Mouse (Mus musculus) CH12.LX (cell line): ENCODE measurements around the gene Nek1. TPM values are rescaled to one million over a fixed set of nuclear protein-coding genes. Genes with fewer than 3 reads are reported as not detected.

Source experiments
- DNase-seq: peaks from one replicate; pipeline ENCODE4 v3.0.0-alpha.2; 2013; ENCODE audit errors: extremely low read depth
- H3K27ac ChIP-seq: 2 replicates; pipeline ENCODE4 v1.5.1; 2012; ENCODE audit warnings: low read depth, mild to moderate bottlenecking, control low read depth, moderate library complexity; ENCODE audit not compliant: insufficient read depth
- H3K27me3 ChIP-seq: replicated peaks from 2 replicates; pipeline ENCODE3; 2012; ENCODE audit warnings: inconsistent platforms
- H3K36me3 ChIP-seq, 2 experiments: replicated peaks in 1 of 2; 2 replicates each; pipeline versions ENCODE3 to v1.6.1; 2012; ENCODE audit warnings: inconsistent platforms in 1 of 2, low read length in 1 of 2, mild to moderate bottlenecking in 1 of 2, mixed read lengths in 1 of 2, moderate library complexity in 1 of 2; ENCODE audit not compliant: control insufficient read depth in 1 of 2, insufficient read depth in 1 of 2
- H3K4me1 ChIP-seq, 2 experiments: 2 replicates each; pipeline ENCODE4 v1.6.1; 2012; ENCODE audit warnings: inconsistent platforms in 1 of 2, moderate library complexity in 1 of 2; ENCODE audit not compliant: insufficient read depth in 2 of 2, control insufficient read depth in 1 of 2
- H3K4me2 ChIP-seq: 2 replicates; pipeline ENCODE4 v1.6.1; 2012; ENCODE audit warnings: low read depth, mild to moderate bottlenecking, control low read depth; ENCODE audit not compliant: poor library complexity, insufficient read depth, severe bottlenecking
- H3K4me3 ChIP-seq, 3 experiments: fragments of 150-350 bp in 1 of 3; sonication (generic) in 1 of 3; replicated peaks in 1 of 3; 2 replicates each; pipeline versions ENCODE3 to v1.5.1; 2011 to 2012; ENCODE audit warnings: low read depth in 2 of 3, low read length in 2 of 3, mild to moderate bottlenecking in 2 of 3, moderate library complexity in 2 of 3, control low read depth in 1 of 3, improper control_type of control experiment in 1 of 3, inconsistent platforms in 1 of 3, mixed read lengths in 1 of 3; ENCODE audit not compliant: poor library complexity in 1 of 3
- H3K79me2 ChIP-seq: replicated peaks from 2 replicates; pipeline ENCODE4 v1.6.1; 2012; ENCODE audit warnings: mild to moderate bottlenecking, moderate library complexity; ENCODE audit not compliant: control insufficient read depth, poor library complexity, insufficient read depth, severe bottlenecking; ENCODE audit errors: extremely low read depth
- H3K9ac ChIP-seq: 2 replicates; pipeline ENCODE4 v1.6.1; 2012; ENCODE audit warnings: low read depth, mild to moderate bottlenecking, control low read depth, moderate library complexity; ENCODE audit not compliant: insufficient read depth
- H3K9me3 ChIP-seq: replicated peaks from 2 replicates; pipeline ENCODE3; 2012; ENCODE audit warnings: low read length, inconsistent platforms, mixed read lengths
- BHLHE40 ChIP-seq: IDR thresholded peaks from 2 replicates; pipeline ENCODE4 v1.6.1; 2011; ENCODE audit warnings: mild to moderate bottlenecking, low read depth, low read length, improper control_type of control experiment
- CHD2 ChIP-seq: IDR thresholded peaks from 2 replicates; pipeline ENCODE4 v1.6.1; 2011; ENCODE audit warnings: low read length, improper control_type of control experiment
- CTCF ChIP-seq, 2 experiments: IDR thresholded peaks in 1 of 2; conservative IDR thresholded peaks in 1 of 2; 2 replicates each; pipeline ENCODE4 v1.5.1; 2011 to 2012; ENCODE audit warnings: low read depth in 2 of 2, low read length in 2 of 2, improper control_type of control experiment in 1 of 2, inconsistent platforms in 1 of 2, mild to moderate bottlenecking in 1 of 2, moderate library complexity in 1 of 2
- E2F4 ChIP-seq: IDR thresholded peaks from 2 replicates; pipeline ENCODE4 v1.6.1; 2011; ENCODE audit warnings: low read depth, low read length, improper control_type of control experiment; ENCODE audit not compliant: insufficient replicate concordance
- ELF1 ChIP-seq: IDR thresholded peaks from 2 replicates; pipeline ENCODE4 v1.6.1; 2014; ENCODE audit warnings: low read depth, mild to moderate bottlenecking, inconsistent platforms, low read length, improper control_type of control experiment
- EP300 ChIP-seq: IDR thresholded peaks from 2 replicates; pipeline ENCODE4 v1.6.1; 2011; ENCODE audit warnings: low read length, improper control_type of control experiment
- IRF4 ChIP-seq: IDR thresholded peaks from 2 replicates; pipeline ENCODE4 v1.6.1; 2014; ENCODE audit warnings: low read depth, mild to moderate bottlenecking, inconsistent platforms, low read length, improper control_type of control experiment
- KAT2A ChIP-seq: IDR thresholded peaks from 2 replicates; pipeline ENCODE4 v1.6.1; 2012; ENCODE audit warnings: low read length, improper control_type of control experiment, inconsistent platforms; ENCODE audit not compliant: insufficient replicate concordance
- MAX ChIP-seq: IDR thresholded peaks from 2 replicates; pipeline ENCODE4 v1.6.1; 2011; ENCODE audit warnings: low read length, improper control_type of control experiment
- MAZ ChIP-seq: IDR thresholded peaks from 2 replicates; pipeline ENCODE4 v1.6.1; 2012; ENCODE audit warnings: low read depth, mild to moderate bottlenecking, inconsistent platforms, low read length, improper control_type of control experiment, moderate library complexity
- MEF2A ChIP-seq: IDR thresholded peaks from 2 replicates; pipeline ENCODE4 v1.6.1; 2014; ENCODE audit warnings: low read depth, mild to moderate bottlenecking, inconsistent platforms, low read length, improper control_type of control experiment, borderline replicate concordance
- MYC ChIP-seq: IDR thresholded peaks from 2 replicates; pipeline ENCODE4 v1.6.1; 2011; ENCODE audit warnings: low read depth, mild to moderate bottlenecking, improper control_type of control experiment, low read length
- NELFE ChIP-seq: IDR thresholded peaks from 2 replicates; pipeline ENCODE4 v1.6.1; 2011; ENCODE audit warnings: low read depth, low read length, improper control_type of control experiment
- NRF1 ChIP-seq: IDR thresholded peaks from 2 replicates; pipeline ENCODE4 v1.6.1; 2014; ENCODE audit warnings: low read depth, mild to moderate bottlenecking, inconsistent platforms, low read length, improper control_type of control experiment, moderate library complexity
- PAX5 ChIP-seq: IDR thresholded peaks from 2 replicates; pipeline ENCODE4 v1.6.1; 2012; ENCODE audit warnings: low read length, inconsistent platforms, mixed read lengths
- POLR2A ChIP-seq: IDR thresholded peaks from 2 replicates; pipeline ENCODE4 v1.6.1; 2011; ENCODE audit warnings: low read depth, mild to moderate bottlenecking, improper control_type of control experiment, low read length
- POLR2AphosphoS2 ChIP-seq: IDR thresholded peaks from 2 replicates; pipeline ENCODE4 v1.6.1; 2011; ENCODE audit warnings: low read depth, low read length, improper control_type of control experiment
- RAD21 ChIP-seq: IDR thresholded peaks from 2 replicates; pipeline ENCODE4 v1.6.1; 2011; ENCODE audit warnings: low read depth, mild to moderate bottlenecking, low read length, improper control_type of control experiment, moderate library complexity
- TBP ChIP-seq: conservative IDR thresholded peaks from 2 replicates; pipeline ENCODE4 v1.6.1; 2011; ENCODE audit warnings: low read depth, low read length, improper control_type of control experiment
- UBTF ChIP-seq: IDR thresholded peaks from 2 replicates; pipeline ENCODE4 v1.6.1; 2012; ENCODE audit warnings: low read depth, mild to moderate bottlenecking, inconsistent platforms, low read length, improper control_type of control experiment, moderate library complexity
- USF1 ChIP-seq: IDR thresholded peaks from 2 replicates; pipeline ENCODE4 v1.6.1; 2014; ENCODE audit warnings: low read depth, mild to moderate bottlenecking, inconsistent platforms, low read length, improper control_type of control experiment
- ZC3H11A ChIP-seq: IDR thresholded peaks from 2 replicates; pipeline ENCODE4 v1.6.1; 2012; ENCODE audit warnings: low read depth, mild to moderate bottlenecking, inconsistent platforms, low read length, improper control_type of control experiment
- ZNF384 ChIP-seq: IDR thresholded peaks from 2 replicates; pipeline ENCODE4 v1.6.1; 2012; ENCODE audit warnings: low read depth, low read length, improper control_type of control experiment, inconsistent platforms
- dilution Hi-C: fragments of 300-500 bp; cut with MboI; formaldehyde crosslinking; loops from 2 replicates; pipeline ENCODE4 v1.14.3; 2020; ENCODE audit warnings: low sequenced_read_pairs; ENCODE audit not compliant: extremely low pct_unique_long_range_greater_than_20kb, extremely low pct_ligation_motif_present
- in situ Hi-C: fragments of 300-500 bp; cut with MboI; formaldehyde crosslinking; loops from 3 replicates; pipeline ENCODE4 v1.14.3; 2019; ENCODE audit warnings: low sequenced_read_pairs, low pct_ligation_motif_present, low pct_unique_long_range_greater_than_20kb, mixed read lengths
- polyA plus RNA-seq: library from polyadenylated mRNA; unstranded; fragments of >175 nt; gene quantifications from 2 replicates; pipeline ENCODE4 v1.2.1, GENCODE M21; 2012; ENCODE audit warnings: low read depth; ENCODE audit not compliant: insufficient read length
- total RNA-seq, 2 experiments: library from RNA; depleted of rRNA; stranded (reverse); fragments of 300-350 nt in 1 of 2; fragments of >200 nt in 1 of 2; gene quantifications; 2 replicates each; pipeline ENCODE4 v1.2.3; 2012 to 2014

Gene Nek1
- total and polyA plus RNA-seq, 3 experiments = 7.7 to 9.2 (median 9.1) TPM

DNA sequence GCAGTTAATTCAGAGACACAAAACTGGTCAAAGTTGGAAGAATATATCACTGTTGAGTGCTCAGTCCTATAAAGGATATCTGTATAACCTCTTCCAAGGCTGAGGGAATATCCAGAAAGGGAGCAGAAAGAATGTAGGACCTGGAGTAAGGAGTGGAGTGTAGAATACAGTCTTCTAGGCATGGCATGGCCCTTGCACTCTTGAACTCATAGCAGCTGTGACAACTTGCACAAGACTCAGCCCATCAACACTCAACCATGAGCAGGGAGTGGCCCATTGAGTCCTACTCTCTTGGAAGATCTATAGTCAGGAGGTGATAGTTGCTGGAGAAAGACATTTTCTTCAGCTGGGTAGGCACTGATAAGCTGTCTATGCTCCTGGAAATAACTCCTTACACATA is 149.8 kb downstream of the Nek1 start:
- no peaks in the 10 kb centered on the region for H3K9me3 ChIP-seq
- dilution Hi-C loops = no loop called here
- H3K9ac ChIP-seq = no peak overlapping the region
- no peak overlapping the region for H3K4me2 ChIP-seq
- no peak overlapping the region for H3K4me3 ChIP-seq
- TF ChIP-seq EP300 (no peak), USF1 (no peak)
- H3K4me1 ChIP-seq = no peaks in the 10 kb centered on the region
- no peak for DNase-seq
- no peaks in the 10 kb centered on the region for H3K27me3 ChIP-seq
- no peaks in the 10 kb centered on the region for H3K36me3 ChIP-seq
- H3K79me2 ChIP-seq = no peaks in the 10 kb centered on the region
- no peak overlapping the region for H3K27ac ChIP-seq
- in situ Hi-C loops = no loop called here

DNA sequence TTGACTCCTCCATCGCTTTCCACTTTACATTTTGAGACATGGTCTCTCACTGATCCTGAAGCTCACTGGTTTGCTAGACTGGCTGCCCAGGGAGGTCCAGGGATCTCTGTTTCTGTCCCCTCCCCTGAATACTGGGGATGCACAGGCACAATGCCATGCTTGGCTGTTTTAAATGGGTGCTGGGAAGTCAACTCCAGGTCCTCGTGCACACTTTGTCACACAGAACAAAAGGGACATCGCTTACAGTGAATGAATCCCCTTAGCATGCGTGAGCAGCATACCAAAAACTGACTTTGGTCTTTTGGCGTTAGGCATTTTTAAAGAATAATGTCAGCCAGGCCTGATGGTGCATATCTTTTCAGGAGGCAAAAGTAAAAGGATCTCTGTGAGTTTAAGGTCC is 155.7 kb downstream of the Nek1 start:
- Histone ChIP-seq H3K9ac (no peak overlapping the region), H3K9me3 (no peaks in the 10 kb centered on the region), H3K36me3 (no peaks in the 10 kb centered on the region), H3K79me2 (no peaks in the 10 kb centered on the region), H3K4me2 (no peak overlapping the region), H3K27ac (no peak overlapping the region), H3K4me3 (no peak overlapping the region), H3K4me1 (no peaks in the 10 kb centered on the region)
- DNase-seq = no peak
- dilution Hi-C loops = no loop called here
- TF ChIP-seq MEF2A (no peak), E2F4 (no peak), MAX (no peak), ZC3H11A (no peak), CHD2 (no peak), POLR2A (no peak), UBTF (no peak), MAZ (no peak), CTCF (conservative IDR thresholded peaks at IDR 0.05 in 1 of 2, IDR thresholded peaks at IDR 0.05 in 1 of 2; ENCODE audit: low read depth in 2 of 2, low read length in 2 of 2) (no peak), NRF1 (no peak), ZNF384 (no peak), KAT2A (no peak), TBP (no peak), ELF1 (no peak)
- TF ChIP-seq, all 38 proteins: peak for 0
- no peaks in the 10 kb centered on the region for H3K27me3 ChIP-seq
- in situ Hi-C loops = no loop called here

DNA sequence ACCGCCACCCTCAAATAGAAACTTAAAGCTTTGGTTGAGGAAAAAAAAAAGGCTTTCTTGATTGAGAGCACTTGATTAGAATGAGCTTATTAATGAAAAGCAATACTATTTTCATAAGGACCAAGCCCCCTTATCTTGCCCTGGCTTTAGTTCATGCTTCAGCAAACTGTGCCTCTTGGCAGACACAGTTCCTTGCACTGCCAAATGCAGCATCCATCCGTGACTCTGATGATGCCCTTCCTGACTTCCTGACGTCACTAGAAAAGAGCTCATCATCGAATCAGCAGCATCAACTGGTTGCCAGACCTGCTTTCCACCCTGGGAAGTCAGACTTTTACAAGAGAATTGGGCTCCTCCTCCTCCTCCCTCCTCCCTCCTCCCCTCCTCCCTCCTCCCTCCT is 157.6 kb downstream of the Nek1 start:
- DNase-seq = no peak
- dilution Hi-C loops (no loop called here), in situ Hi-C loops (no loop called here)
- no peaks in the 10 kb centered on the region for H3K79me2 ChIP-seq
- no peak overlapping the region for H3K4me3 ChIP-seq
- TF ChIP-seq IRF4 (no peak), ZNF384 (no peak), POLR2AphosphoS2 (no peak), PAX5 (no peak), MYC (no peak), NELFE (no peak), RAD21 (no peak), MAX (no peak), BHLHE40 (no peak), E2F4 (no peak), USF1 (no peak)
- no peaks in the 10 kb centered on the region for H3K9me3 ChIP-seq
- H3K27me3 ChIP-seq = no peaks in the 10 kb centered on the region
- H3K9ac ChIP-seq = no peak overlapping the region
- H3K4me1 ChIP-seq = no peaks in the 10 kb centered on the region
- no peak overlapping the region for H3K27ac ChIP-seq
- H3K36me3 ChIP-seq = no peaks in the 10 kb centered on the region
- no peak overlapping the region for H3K4me2 ChIP-seq
